Mouse (Mus musculus) CH12.LX (cell line): ENCODE measurements around the gene Gm5089.

Experiments
- CHD1 ChIP-seq: IDR thresholded peaks from 2 replicates; pipeline ENCODE4 v1.6.1; 2012; ENCODE audit warnings: low read depth, low read length, improper control_type of control experiment, inconsistent platforms
- CTCF ChIP-seq, 2 experiments: IDR thresholded peaks in 1 of 2; conservative IDR thresholded peaks in 1 of 2; 2 replicates each; pipeline ENCODE4 v1.5.1; 2011 to 2012; ENCODE audit warnings: low read depth in 2 of 2, low read length in 2 of 2, improper control_type of control experiment in 1 of 2, inconsistent platforms in 1 of 2, mild to moderate bottlenecking in 1 of 2, moderate library complexity in 1 of 2
- E2F4 ChIP-seq: IDR thresholded peaks from 2 replicates; pipeline ENCODE4 v1.6.1; 2011; ENCODE audit warnings: low read depth, low read length, improper control_type of control experiment; ENCODE audit not compliant: insufficient replicate concordance
- EP300 ChIP-seq: IDR thresholded peaks from 2 replicates; pipeline ENCODE4 v1.6.1; 2011; ENCODE audit warnings: low read length, improper control_type of control experiment
- KAT2A ChIP-seq: IDR thresholded peaks from 2 replicates; pipeline ENCODE4 v1.6.1; 2012; ENCODE audit warnings: low read length, improper control_type of control experiment, inconsistent platforms; ENCODE audit not compliant: insufficient replicate concordance
- MAX ChIP-seq: IDR thresholded peaks from 2 replicates; pipeline ENCODE4 v1.6.1; 2011; ENCODE audit warnings: low read length, improper control_type of control experiment
- NELFE ChIP-seq: IDR thresholded peaks from 2 replicates; pipeline ENCODE4 v1.6.1; 2011; ENCODE audit warnings: low read depth, low read length, improper control_type of control experiment
- POLR2AphosphoS2 ChIP-seq: IDR thresholded peaks from 2 replicates; pipeline ENCODE4 v1.6.1; 2011; ENCODE audit warnings: low read depth, low read length, improper control_type of control experiment
- RCOR1 ChIP-seq: conservative IDR thresholded peaks from 2 replicates; pipeline ENCODE4 v1.6.1; 2012; ENCODE audit warnings: low read depth, mild to moderate bottlenecking, inconsistent platforms, low read length, improper control_type of control experiment
- SMC3 ChIP-seq: IDR thresholded peaks from 2 replicates; pipeline ENCODE4 v1.6.1; 2011; ENCODE audit warnings: low read depth, low read length, improper control_type of control experiment
- USF1 ChIP-seq: IDR thresholded peaks from 2 replicates; pipeline ENCODE4 v1.6.1; 2014; ENCODE audit warnings: low read depth, mild to moderate bottlenecking, inconsistent platforms, low read length, improper control_type of control experiment
- ZC3H11A ChIP-seq: IDR thresholded peaks from 2 replicates; pipeline ENCODE4 v1.6.1; 2012; ENCODE audit warnings: low read depth, mild to moderate bottlenecking, inconsistent platforms, low read length, improper control_type of control experiment

- TF ChIP-seq CTCF (conservative IDR thresholded peaks at IDR 0.05 in 1 of 2, IDR thresholded peaks at IDR 0.05 in 1 of 2; ENCODE audit: low read depth in 2 of 2, low read length in 2 of 2): no peak
- TF ChIP-seq EP300: no peak
- TF ChIP-seq POLR2AphosphoS2: no peak
- no peak for TF ChIP-seq USF1
- TF ChIP-seq MAX: no peak
- TF ChIP-seq CHD1: no peak
- TF ChIP-seq NELFE: no peak
- no peak for TF ChIP-seq KAT2A
- no peak for TF ChIP-seq E2F4
- no peak for TF ChIP-seq SMC3
- no peak for TF ChIP-seq ZC3H11A
- no peak for TF ChIP-seq RCOR1
These were observed 1.9 kb upstream of the Gm5089 start for GRCm38 (mm10) chr14:122452701-122453387.
